24 mouse cellular contexts compared by ENCODE assay signal in the genomic region with DNA sequence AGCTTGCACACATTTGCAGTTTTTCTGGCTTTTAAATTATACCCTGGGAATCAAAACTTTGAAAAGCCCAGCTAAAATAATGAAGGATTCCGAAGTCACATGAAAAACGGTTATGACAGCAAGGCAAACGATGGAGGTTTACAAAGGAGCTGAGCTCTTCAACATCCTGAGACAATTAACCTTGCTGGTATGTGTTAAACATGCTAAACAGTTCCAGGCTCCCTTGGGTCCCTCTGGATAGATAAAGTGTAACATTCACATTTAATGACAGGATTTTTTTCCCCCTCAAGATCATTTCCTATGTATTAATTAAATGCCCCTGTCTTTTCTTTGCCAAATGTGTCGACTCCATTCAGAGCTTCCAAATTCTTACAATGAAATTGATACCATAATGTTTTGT.
"Had no signal": no experiment of that assay in that cellular context is flagged by ENCODE, and none has a peak within 500 bp of the region (broad histone marks: within the 10 kb centered on the region; RNA-seq: fewer than 3 reads in every experiment).

No protein-coding gene starts in this region.

- H3K4me1 ChIP-seq: heart, embryonic 10.5 days; heart, embryonic 12.5 days; hindbrain, embryonic 10.5 days; intestine, embryonic 15.5 days; limb, embryonic 10.5 days; limb, embryonic 12.5 days; liver, embryonic 13.5 days had no signal

- H3K27ac ChIP-seq: gastrocnemius, adult 2 months; heart, embryonic 10.5 days; hindbrain, embryonic 10.5 days; intestine, embryonic 15.5 days; layer of hippocampus, adult 2 months; left cerebral cortex, adult 2 months; limb, embryonic 10.5 days; limb, embryonic 12.5 days; liver, embryonic 13.5 days had no signal

- H3K9ac ChIP-seq: heart, embryonic 12.5 days; intestine, embryonic 15.5 days; limb, embryonic 12.5 days; liver, embryonic 13.5 days had no signal

- ATAC-seq: inflammation-experienced regulatory T-cells, adult 6 months; intestine, embryonic 15.5 days; intestine, postnatal 0 days had no signal

- H3K9me3 ChIP-seq: heart, embryonic 10.5 days; heart, embryonic 12.5 days; hindbrain, embryonic 10.5 days; intestine, embryonic 15.5 days; limb, embryonic 10.5 days; limb, embryonic 12.5 days; liver, embryonic 13.5 days had no signal

- H3K36me3 ChIP-seq: heart, embryonic 10.5 days; heart, embryonic 12.5 days; hindbrain, embryonic 10.5 days; intestine, embryonic 15.5 days; limb, embryonic 10.5 days; limb, embryonic 12.5 days; liver, embryonic 13.5 days had no signal

- H3K27me3 ChIP-seq: heart, embryonic 12.5 days; intestine, embryonic 15.5 days; limb, embryonic 12.5 days; liver, embryonic 13.5 days had no signal

- DNase-seq: gastrocnemius, adult 2 months; gastrocnemius, postnatal 10 days; gastrocnemius, postnatal 25 days; heart, adult 18-20 months; heart, postnatal 10 days; heart, postnatal 4 days; kidney, adult 18-20 months; kidney, adult 8-10 months; kidney, postnatal 10 days; kidney, postnatal 25 days; kidney, postnatal 4 days; liver; liver, embryonic 13.5 days had no signal

- H3K4me3 ChIP-seq: gastrocnemius, adult 2 months; heart, embryonic 10.5 days; heart, embryonic 12.5 days; hindbrain, embryonic 10.5 days; intestine, embryonic 15.5 days; layer of hippocampus, adult 2 months; left cerebral cortex, adult 2 months; limb, embryonic 10.5 days; limb, embryonic 12.5 days; liver, embryonic 13.5 days had no signal

- H3K4me2 ChIP-seq: heart, embryonic 12.5 days; intestine, embryonic 15.5 days; limb, embryonic 12.5 days; liver, embryonic 11.5 days; liver, embryonic 13.5 days had no signal
